Mouse (Mus musculus): ENCODE data around the gene Hspa5. TPM values are rescaled to one million over a fixed set of nuclear protein-coding genes. Genes with fewer than 3 reads are reported as not detected.
"Not testable (repeated sequence)": the region's sequence is repeated elsewhere in the genome, so short reads cannot be mapped to it uniquely, and the experiment has no call there.

Gene Hspa5
- total RNA-seq, 2 experiments from 2014 or later: 189 to 554 TPM

DNA sequence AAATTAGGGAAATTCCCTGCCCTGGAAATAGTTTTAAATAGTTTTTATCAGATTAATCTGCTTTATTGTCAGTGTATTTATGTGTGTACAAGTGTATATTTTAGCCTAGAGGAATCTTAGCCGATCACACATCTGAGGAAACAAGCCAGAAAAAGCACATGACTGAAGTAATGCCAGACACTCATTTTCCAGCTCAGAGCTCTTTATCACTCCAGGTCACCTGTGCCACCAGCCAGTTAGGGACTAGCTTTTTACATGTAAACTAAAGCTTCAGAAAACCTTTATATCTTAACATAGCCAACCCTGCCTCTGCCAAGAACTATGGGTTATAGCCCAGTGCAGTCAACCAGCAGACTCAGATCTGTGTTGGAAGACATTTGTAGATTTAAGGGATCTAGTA, 33.0 kb downstream of the Hspa5 start:
- no peak for ATAC-seq (ENCODE audit: poor library complexity, severe bottlenecking)

DNA sequence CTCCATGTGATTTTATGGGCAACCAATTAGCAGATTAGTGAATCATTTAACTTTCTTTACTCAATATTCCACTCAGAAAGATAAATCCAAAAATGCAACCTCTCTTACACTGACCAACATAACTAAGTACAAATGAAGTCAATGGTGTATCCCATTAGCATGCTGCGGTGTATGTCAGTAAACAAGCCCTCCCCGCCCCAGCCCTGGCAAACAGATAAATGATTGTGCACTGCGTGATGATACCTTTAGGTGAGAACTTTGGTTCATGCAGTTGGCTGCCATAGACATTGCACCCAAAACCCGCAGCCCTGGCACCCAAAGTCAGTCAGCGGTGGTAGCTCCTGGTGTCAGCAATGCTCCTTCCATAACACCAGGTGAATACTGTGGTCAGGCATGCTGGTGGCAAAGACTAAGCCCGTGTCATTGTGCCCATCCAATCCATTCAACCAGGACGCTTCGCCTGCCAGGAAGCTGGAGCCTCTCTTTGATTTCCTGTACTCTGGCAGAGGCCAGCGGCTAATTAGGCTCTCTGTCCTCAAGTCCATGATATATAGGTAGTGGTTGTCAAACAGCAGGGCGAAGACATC, 33.7 kb downstream of the Hspa5 start:
- no peak for ATAC-seq (ENCODE audit: poor library complexity, severe bottlenecking)

DNA sequence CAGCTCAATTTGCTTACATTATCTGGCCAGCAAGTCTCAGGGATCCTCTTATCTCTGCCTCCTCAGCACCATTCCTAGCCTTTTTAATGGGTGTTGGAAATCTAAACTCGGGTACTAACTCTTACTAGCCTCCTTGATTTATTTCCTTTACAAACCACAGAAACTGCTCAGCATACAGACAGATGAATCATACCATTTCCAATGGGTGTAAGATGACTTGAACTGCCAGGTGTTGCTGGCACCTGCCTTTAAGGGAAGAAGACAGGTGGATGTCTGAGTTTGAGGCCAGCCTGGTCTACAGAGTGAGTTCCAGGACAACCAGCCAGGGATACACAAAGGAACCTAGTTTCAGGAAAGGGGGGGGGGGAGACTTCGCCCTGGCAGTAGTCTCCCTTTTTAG, 36.3 kb downstream of the Hspa5 start:
- no peak for ATAC-seq (ENCODE audit: poor library complexity, severe bottlenecking)

DNA sequence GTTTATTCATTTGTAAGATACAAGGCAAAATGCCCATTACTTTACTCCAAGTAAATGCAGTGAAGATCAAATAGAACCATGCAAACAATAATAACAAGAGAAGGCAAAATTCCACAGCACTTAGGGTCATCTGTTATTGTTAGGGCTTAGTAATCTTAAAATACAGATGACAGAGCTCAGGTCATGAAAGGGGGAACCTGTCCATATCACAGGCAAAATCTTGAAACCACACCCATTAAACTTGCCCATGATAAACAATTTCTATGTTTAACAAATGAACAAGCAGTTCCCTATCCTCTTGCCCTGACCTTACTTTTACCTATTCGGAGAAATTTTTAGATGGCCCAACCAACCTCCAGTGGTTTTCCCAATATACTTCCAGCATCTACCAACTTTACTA, 37.8 kb downstream of the Hspa5 start:
- ATAC-seq (ENCODE audit: poor library complexity, severe bottlenecking): no peak

DNA sequence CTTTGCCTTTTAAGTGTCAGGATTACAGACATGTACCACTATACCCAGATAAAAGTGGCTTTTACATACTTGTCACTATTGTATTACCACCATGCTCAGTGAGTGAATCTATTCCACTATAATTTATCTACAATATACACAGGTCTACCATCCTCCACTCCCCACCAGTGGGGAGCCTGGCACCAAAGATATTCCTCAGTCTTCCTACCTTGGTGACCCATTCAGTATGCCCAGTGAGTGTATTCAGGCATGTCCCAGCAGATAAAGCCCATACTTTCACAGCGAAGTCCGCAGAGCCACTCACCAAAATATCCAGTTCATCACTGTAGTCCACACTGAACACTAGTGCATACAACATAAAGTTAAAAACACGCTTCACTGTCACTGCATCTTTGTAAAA, 39.0 kb downstream of the Hspa5 start:
- ATAC-seq (ENCODE audit: poor library complexity, severe bottlenecking): no peak

DNA sequence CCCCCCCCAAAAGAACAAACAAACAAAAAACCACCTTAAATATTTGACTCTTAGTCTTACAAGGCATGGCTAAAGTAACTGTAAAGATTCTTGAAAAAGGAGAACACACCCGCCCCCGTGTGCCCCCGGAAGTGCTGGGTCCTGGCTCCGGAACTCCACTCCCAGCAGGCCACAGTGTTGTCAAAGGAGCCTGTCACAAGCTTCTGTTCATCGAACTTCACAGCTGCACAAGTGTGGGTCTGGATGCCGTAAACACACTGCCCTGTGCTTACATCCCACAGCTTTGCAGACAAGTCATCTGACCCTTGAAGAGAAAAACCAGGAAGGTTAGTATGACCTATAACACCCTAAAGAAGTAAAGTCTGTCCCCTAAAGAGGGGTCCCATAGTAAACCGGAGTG, 40.9 kb downstream of the Hspa5 start:
- ATAC-seq (ENCODE audit: poor library complexity, severe bottlenecking): no peak

DNA sequence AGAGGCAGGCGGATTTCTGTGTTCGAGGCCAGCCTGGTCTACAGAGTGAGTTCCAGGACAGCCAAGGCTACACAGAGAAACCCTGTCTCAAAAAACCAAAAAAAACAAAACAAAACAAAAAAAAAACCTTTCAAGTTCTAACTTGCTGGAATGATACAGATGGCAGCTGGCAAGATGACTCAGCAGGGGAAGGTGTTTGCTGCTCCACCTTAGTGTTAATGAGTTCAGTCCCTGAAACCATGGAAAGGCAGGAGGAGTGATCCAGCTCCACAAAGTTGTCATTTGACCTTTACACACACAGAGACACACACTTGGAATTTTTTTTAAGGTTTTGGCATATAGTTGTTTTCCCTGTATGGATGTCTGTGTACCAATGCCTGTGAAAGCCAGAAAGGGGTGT, 44.1 kb downstream of the Hspa5 start:
- not testable (repeated sequence) for ATAC-seq (ENCODE audit: poor library complexity, severe bottlenecking)

DNA sequence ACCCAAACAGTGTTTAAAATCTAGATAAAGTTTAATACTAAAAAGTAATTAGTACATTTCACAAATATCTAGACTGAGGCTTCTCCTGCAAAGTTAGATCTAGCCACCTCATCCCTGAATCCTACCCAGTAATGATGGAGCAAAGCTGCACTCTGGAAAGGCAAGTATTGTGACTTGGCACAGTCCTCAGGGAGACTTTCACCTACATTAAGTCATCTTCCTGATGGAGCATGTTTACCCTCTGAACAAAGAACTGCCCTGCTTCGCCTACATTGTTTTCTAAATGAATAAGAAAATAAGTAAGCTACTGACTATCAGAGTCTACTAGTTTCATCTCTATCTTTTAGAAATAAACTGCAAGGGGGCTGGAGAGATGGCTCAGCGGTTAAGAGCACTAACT, 46.7 kb downstream of the Hspa5 start:
- ATAC-seq (ENCODE audit: poor library complexity, severe bottlenecking): no peak

DNA sequence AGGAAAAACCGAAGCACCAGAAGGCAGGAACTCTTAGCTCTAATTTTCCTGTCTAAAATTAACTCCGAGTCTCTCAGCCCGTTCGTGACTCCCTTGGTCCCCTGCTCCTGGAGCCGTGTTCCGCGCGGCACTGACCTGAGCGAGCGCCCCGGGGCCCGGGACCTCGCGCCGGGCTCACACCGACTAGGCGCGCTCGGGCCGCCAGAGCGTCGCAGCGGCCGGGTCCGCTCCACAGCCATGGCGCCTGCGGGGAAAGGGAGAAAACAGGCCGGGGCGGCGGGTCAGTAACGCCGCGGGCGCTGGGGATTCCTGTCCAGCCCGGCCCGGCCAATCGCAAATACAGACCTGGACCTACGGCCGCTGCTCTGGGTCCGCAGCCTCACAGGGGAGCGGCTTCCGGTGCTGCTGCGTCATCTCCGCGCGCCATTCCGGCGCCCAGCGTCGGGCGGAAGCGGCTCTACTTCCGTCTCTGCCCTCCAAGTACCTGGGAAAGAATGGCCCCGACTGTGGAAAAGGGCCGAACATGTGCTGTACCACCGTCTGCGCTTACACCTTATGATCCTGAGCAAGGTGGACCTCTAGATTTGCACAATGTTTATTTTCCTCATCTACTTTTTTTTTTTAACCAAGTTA, 54.2 kb downstream of the Hspa5 start, which contains the start of gene Fbxw2:
Gene Fbxw2 (minus strand): TSS at position 485 of the 633 bp plus-strand sequence.
- peak; percentile 100 for ATAC-seq (ENCODE audit: poor library complexity, severe bottlenecking)

DNA sequence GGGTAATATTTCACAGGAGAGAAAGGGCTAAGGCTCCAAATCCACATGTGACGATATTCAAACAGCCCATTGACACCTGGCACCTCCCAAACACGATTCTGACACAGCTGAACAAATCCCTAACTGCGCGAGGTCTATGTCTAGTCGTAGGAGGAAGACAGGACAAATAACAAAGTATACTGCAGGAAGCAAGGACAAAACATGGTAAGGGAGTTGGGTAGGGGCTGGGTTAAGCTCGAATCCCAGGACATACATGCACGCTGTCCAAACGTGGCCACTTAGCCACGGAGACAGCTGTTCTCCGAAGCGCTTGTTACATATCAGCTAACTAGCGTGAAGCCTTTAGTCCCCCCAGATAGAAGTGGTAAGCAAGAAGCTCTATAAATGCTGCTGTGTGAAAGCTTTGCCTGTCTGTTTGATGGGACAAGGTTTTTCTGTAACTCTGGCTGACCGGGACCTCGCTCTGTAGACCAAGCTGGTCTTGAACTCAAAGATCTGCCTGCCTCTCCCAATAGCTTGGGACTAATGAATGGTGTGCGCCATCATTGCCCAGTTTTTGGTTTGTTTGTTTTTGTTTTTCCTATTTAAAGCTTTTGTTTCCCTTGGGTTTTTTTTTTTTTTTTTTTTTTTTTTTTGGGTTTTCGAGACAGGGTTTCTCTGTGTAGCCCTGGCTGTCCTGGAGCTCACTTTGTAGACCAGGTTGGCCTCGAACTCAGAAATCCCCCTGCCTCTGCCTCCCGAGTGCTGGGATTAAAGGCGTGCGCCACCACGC, 54.9 kb downstream of the Hspa5 start:
- 0 out of 2 replicates have a peak, but pooled peaks have one; percentile 6 for ATAC-seq (ENCODE audit: poor library complexity, severe bottlenecking)

Other genes starting within 250 kb of the Hspa5 start
- 35.0 and 39.1 TPM in 2 replicates for gene Gapvd1, start 16.7 kb upstream of the Hspa5 start, total RNA-seq (2015)
- 58.9 and 59.3 TPM in 2 replicates for gene Gapvd1, start 16.7 kb upstream of the Hspa5 start, total RNA-seq (2017)
- 6.7 and 11.4 TPM in 2 replicates for gene Rabepk, start 27.9 kb downstream of the Hspa5 start, total RNA-seq (2015)
- 18.5 and 22.8 TPM in 2 replicates for gene Rabepk, start 27.9 kb downstream of the Hspa5 start, total RNA-seq (2017)
- gene Fbxw2, start 54.3 kb downstream of the Hspa5 start, total RNA-seq (2015): 48.9 and 56.0 TPM in 2 replicates
- 66.2 TPM in 2 replicates for gene Fbxw2, start 54.3 kb downstream of the Hspa5 start, total RNA-seq (2017)
- gene Gm34653, start 61.0 kb downstream of the Hspa5 start, total RNA-seq (2015): not detected in 2 replicates
- not detected in 2 replicates for gene Gm34653, start 61.0 kb downstream of the Hspa5 start, total RNA-seq (2017)
- gene Cutal, start 102.4 kb downstream of the Hspa5 start, total RNA-seq (2015): not detected in 2 replicates
- gene Cutal, start 102.4 kb downstream of the Hspa5 start, total RNA-seq (2017): not detected in 2 replicates
- gene Psmd5, start 103.0 kb downstream of the Hspa5 start, total RNA-seq (2015): 40.2 and 51.6 TPM in 2 replicates
- gene Psmd5, start 103.0 kb downstream of the Hspa5 start, total RNA-seq (2017): 17.1 and 17.8 TPM in 2 replicates
- gene Phf19, start 142.1 kb downstream of the Hspa5 start, total RNA-seq (2015): 7.2 and 9.8 TPM in 2 replicates
- 6.4 and 14.0 TPM in 2 replicates for gene Phf19, start 142.1 kb downstream of the Hspa5 start, total RNA-seq (2017)
- gene Traf1, start 189.8 kb downstream of the Hspa5 start, total RNA-seq (2015): 1.5 and 3.1 TPM in 2 replicates
- 2.5 and 3.2 TPM in 2 replicates for gene Traf1, start 189.8 kb downstream of the Hspa5 start, total RNA-seq (2017)

Measured in megakaryocyte, adult 5-6 weeks (primary cell).